ENCODE assay signal across 9 mouse cellular contexts in genomic region chr2:59613474-59614019, GRCm38 (mm10). TPM values are rescaled to one million over a fixed set of nuclear protein-coding genes. Genes with fewer than 3 reads are reported as not detected.
DNase-seq lines count a peak whose midpoint lies in the region; ATAC-seq lines count a peak whose summit lies in the region.
"Had no signal": no experiment of that assay in that cellular context is flagged by ENCODE, and none has a peak within 500 bp of the region (broad histone marks: within the 10 kb centered on the region; RNA-seq: fewer than 3 reads in every experiment).

No protein-coding gene starts in this region.

- DNase-seq in embryo, embryonic 10.5 days (ENCODE audit: low spot score), result peak; percentile 61
- DNase-seq in embryo, embryonic 10 days (ENCODE audit: low spot score), result no peak
- peak; percentile 9 for DNase-seq in thymus, postnatal 14 days
- DNase-seq in thymus, postnatal 4 days, result no peak
- peak; percentile 10 for DNase-seq in right cerebral cortex, postnatal 4 days
- no peak for DNase-seq in gastrocnemius, postnatal 36 days

- H3K4me3 ChIP-seq in hindbrain, embryonic 12.5 days, result peak overlapping the region; percentile 87
- H3K4me3 ChIP-seq in liver, embryonic 15.5 days (replicated peaks), result peak overlapping the region; percentile 63

- peak overlapping the region; percentile 80 for H3K9ac ChIP-seq in hindbrain, embryonic 12.5 days
- H3K9ac ChIP-seq in liver, embryonic 15.5 days, result peak overlapping the region; percentile 26; the same call in 1 of the 2 replicates

- H3K9me3 ChIP-seq in hindbrain, embryonic 12.5 days (replicated peaks), result no peaks in the 10 kb centered on the region
- H3K9me3 ChIP-seq in liver, embryonic 15.5 days (replicated peaks), result no peaks in the 10 kb centered on the region
- H3K9me3 ChIP-seq: G1E had no signal

- peaks cover 22% of the 10 kb centered on the region for H3K4me1 ChIP-seq in hindbrain, embryonic 12.5 days
- peaks cover 10% of the 10 kb centered on the region for H3K4me1 ChIP-seq in liver, embryonic 15.5 days (replicated peaks)

- H3K27ac ChIP-seq in hindbrain, embryonic 12.5 days, result no peak overlapping the region
- H3K27ac ChIP-seq in liver, embryonic 15.5 days (replicated peaks), result no peak overlapping the region

- peak overlapping the region; percentile 97 for H3K4me2 ChIP-seq in hindbrain, embryonic 12.5 days (replicated peaks)
- peak overlapping the region; percentile 73 for H3K4me2 ChIP-seq in liver, embryonic 15.5 days

- 10% methylated on average over 9 of the region's 9 CpGs for WGBS in hindbrain, embryonic 12.5 days
- WGBS in liver, embryonic 15.5 days (ENCODE audit: insufficient replicate concordance), result 17% methylated on average over 9 of the region's 9 CpGs

- intact Hi-C loops in gastrocnemius, postnatal 36 days (cut with DNase I), result no loop called here

- ATAC-seq in hindbrain, embryonic 12.5 days (ENCODE audit: low FRiP score), result peak; percentile 30; the same call in 1 of the 2 replicates
- ATAC-seq in liver, embryonic 15.5 days (ENCODE audit: insufficient read depth), result no peak

- H3K36me3 ChIP-seq in hindbrain, embryonic 12.5 days, result no peaks in the 10 kb centered on the region
- no peaks in the 10 kb centered on the region for H3K36me3 ChIP-seq in liver, embryonic 15.5 days (replicated peaks)
- H3K36me3 ChIP-seq: G1E had no signal

- peaks cover 6% of the 10 kb centered on the region; the same call in 1 of the 2 replicates for H3K27me3 ChIP-seq in hindbrain, embryonic 12.5 days
- peaks cover 66% of the 10 kb centered on the region for H3K27me3 ChIP-seq in liver, embryonic 15.5 days

RNA-seq across cellular contexts. Expression of gene Tanc1, which starts 1.7 kb away (rescaled TPM):
- polyA plus RNA-seq in hindbrain, embryonic 12.5 days (2016; fragmentation: Nextera tagmentation; extraction: Ambion mirVana), result 18.2 and 18.9 TPM in 2 replicates
- 2.4 and 3.2 TPM in 2 replicates for polyA plus RNA-seq in liver, embryonic 15.5 days (2015; fragmentation: Nextera tagmentation; extraction: Ambion mirVana)
- 1 to 10 TPM; 6.8 to 8.3 TPM for total RNA-seq in gastrocnemius, postnatal 36 days (2021)

Comparison
In these comparisons a context has a peak if more than half of its experiments do, and no peak if none do; other contexts are left out.
1. DNase-seq: peak in embryo, embryonic 10.5 days (single experiment), thymus, postnatal 14 days (single experiment) and right cerebral cortex, postnatal 4 days (single experiment); none in embryo, embryonic 10 days (single experiment), thymus, postnatal 4 days (single experiment) and gastrocnemius, postnatal 36 days (0 of 2).